Mouse (Mus musculus): ENCODE measurements at regions not wholly inside any gene's neighbourhood (a gene's known extent, or its start where the extent isn't known, plus 50 kb on each side); places are given as distances from the start of the nearest gene placed in this dataset.

DNA sequence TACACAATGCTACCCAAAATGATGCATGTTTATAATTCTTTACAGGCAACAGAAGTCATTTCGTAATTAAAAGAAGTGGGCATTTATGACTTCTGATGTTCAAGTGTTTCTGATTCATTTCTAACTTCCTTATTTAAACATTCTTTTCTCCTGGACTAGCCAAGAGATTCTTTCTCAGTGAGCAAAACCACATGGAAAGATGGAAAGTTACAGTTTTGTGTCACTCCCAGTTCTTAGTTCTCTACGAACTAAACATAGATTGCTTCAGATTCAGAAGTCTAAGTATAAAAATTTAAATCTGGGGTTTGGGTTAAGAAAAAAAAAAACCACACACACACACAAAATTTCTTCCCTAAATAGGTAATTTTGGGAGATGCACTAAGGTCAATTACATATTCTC lies 288.0 kb upstream of the Paip1 start:
- no peak for DNase-seq (ENCODE audit: low spot score in 2 of 2)

GRCm38 (mm10) chr13:119143351-119143750 lies 285.1 kb upstream of the Paip1 start:
- no peak for DNase-seq (ENCODE audit: low spot score in 2 of 2)

GRCm38 (mm10) chr13:119145713-119146112 lies 282.7 kb upstream of the Paip1 start:
- DNase-seq (ENCODE audit: low spot score in 2 of 2) = no peak

- no peak for DNase-seq (ENCODE audit: low spot score in 2 of 2)
Measured at GRCm38 (mm10) chr13:119147701-119148100, 280.7 kb upstream of the Paip1 start.

DNA sequence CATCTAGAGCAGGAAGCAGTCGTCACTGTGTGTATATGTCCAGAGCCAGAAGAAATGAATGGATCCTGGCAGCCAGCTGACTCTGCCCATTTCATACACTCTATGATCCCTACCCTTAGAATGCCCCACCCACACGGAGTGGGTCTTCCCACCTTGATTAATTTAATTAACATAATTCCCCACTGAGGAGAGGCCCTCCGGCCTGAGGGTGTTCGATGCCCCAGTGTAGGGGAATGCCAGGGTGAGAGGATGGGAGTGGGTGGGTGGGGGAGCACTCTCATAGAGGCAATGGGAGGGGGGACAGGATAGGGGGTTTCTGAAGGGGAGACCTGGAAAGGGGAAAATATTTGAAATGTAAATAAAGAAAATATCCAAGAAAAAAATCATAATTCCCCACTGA lies 279.3 kb upstream of the Paip1 start:
- DNase-seq (ENCODE audit: low spot score in 2 of 2) = no peak

DNA sequence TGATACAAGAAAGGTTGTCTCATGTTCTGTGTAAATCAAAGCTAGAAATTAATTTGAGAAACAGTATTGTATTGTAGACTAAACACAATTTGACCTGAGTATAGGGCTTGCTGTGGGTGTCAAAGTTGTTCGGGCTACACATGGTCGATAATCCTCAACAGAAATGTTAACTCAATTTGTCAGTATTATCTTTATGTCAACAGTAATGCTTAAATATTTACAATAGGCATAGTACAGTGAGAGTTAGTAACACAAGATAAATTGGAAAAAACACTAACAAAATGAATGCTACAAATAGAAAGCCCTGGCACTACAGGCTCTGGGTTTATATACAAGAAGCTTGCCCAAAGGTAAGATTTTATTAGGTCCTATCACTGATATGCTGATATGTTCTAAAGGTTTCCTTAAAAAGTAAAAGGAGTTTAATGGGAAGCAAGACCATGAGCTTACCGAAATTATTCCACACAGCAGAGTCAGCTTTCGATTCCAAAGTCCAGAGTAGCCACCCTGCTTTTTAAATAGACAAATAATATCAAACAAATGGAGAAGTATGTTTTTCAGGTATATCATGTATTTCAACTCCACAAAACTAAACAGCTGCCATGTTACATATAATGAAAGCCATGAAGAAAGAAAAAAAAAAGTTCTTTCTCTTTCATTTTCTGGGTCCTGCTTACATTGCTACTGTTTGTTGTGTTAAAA lies 277.4 kb upstream of the Paip1 start:
- DNase-seq (ENCODE audit: low spot score in 2 of 2) = no peak

GRCm38 (mm10) chr13:119177753-119178152 lies 250.6 kb upstream of the Paip1 start:
- no peak for DNase-seq (ENCODE audit: low spot score in 2 of 2)

DNA sequence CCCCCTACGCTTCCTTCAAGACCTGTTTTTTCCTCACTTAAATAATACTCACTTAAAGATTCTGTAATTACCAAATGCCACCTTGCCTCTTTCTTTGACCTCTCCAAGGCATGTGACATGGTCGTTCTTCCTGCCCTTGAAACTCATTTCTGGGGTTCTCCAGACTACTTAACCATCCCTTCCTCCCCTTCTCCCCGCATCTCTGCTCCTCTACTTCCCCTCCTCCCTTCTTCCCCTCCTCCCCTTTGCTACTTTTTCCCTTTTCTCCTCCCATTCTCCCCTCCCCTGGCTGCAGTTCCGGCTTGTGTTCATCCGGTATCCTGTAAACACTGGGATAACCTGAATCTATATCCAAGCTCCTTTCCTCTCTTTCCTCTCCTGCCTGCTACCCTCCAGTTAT lies 250.2 kb upstream of the Paip1 start:
- no peak for DNase-seq (ENCODE audit: low spot score in 2 of 2)

DNA sequence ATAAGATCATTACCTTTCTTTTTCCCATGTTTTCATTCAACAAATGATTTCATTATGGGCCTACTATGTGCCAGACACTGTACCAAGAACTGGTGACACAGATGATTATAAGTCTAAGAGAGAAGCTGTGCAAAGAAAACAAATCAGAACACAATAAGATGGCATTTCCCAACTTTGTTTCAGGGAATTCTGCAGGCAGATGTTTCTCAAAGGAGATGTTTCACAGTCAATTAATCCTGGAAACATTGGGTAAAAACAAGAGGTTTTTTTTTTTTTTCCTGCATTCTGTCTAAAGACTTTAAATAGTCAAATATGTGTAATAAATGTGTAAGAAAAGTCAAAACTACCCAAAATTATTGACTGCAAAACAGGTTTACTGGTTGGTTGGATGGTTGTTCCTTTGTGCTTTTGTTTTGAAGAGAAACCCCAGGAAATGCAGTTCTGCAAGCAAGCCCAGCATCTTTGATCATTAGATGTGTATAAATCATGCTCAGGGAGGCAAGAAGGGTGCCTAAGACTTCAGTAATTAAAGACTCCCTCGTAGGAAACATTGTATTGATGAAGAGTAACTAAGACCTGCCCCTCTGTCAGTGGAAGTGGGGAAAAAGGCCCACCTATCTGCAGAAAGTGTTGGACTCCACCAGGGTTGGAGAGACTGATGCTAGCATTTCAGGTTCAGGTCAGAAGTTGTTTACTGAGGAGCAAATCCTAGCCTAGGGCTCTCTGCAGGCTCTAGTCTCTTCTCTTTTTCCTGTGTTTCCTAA lies 249.1 kb upstream of the Paip1 start:
- DNase-seq (ENCODE audit: low spot score in 2 of 2) = no peak

DNA sequence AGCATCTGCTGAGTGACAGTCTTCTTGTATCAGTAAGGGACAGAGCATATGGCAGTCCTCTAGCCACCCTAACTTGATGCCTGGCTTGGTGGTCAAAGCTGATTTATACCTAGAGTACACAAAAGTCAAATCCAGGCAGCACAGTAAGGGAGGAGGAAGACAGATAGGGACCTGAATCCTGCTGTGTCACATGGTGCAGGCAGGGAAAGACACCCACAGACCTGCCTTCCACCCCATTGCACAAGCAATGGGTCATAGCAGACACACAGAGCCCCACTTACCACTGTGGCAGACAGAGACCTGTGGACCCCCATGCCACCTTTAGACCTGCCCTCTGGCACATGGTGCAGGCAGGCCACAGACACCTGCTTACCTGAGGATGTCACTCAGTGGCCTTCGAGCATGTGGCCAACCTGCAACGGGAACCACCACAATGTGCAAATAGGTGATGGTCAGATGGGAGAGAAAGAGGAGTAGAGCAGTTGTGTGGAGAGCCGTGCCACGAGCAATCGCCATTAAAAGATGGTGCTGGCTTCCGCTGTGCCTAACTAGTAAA lies 244.0 kb upstream of the Paip1 start:
- no peak for DNase-seq (ENCODE audit: low spot score in 2 of 2)

DNA sequence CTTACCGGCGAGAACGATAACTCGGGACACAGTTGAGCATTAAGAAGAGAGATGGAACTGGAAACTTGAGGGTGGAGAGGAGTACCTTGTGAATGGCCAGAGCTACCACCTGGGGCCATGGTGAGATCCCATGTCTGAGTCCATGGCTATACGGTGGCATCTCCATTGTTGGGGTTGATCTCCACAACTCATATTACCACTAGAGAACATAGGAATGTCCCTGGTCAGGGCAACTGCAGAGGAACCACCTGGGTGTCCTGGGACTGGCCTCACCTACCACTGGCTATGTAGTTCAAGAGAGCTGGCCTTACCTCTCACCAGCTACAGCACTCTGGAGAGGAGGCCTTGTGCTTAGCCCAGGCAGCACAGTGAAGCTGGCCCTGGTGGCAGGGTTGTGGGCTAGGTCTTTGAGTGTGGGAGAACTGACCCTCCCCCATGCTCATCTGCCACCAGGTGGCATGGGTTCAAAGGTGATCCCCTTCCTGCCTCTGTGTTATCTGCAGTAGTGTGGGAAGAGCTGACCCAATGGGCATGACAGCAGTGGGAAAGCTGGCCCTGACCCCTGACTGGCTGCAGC lies 242.7 kb upstream of the Paip1 start:
- DNase-seq (ENCODE audit: low spot score in 2 of 2) = no peak

GRCm38 (mm10) chr13:119231556-119231955 lies 196.8 kb upstream of the Paip1 start:
- DNase-seq (ENCODE audit: low spot score in 2 of 2) = no peak

DNA sequence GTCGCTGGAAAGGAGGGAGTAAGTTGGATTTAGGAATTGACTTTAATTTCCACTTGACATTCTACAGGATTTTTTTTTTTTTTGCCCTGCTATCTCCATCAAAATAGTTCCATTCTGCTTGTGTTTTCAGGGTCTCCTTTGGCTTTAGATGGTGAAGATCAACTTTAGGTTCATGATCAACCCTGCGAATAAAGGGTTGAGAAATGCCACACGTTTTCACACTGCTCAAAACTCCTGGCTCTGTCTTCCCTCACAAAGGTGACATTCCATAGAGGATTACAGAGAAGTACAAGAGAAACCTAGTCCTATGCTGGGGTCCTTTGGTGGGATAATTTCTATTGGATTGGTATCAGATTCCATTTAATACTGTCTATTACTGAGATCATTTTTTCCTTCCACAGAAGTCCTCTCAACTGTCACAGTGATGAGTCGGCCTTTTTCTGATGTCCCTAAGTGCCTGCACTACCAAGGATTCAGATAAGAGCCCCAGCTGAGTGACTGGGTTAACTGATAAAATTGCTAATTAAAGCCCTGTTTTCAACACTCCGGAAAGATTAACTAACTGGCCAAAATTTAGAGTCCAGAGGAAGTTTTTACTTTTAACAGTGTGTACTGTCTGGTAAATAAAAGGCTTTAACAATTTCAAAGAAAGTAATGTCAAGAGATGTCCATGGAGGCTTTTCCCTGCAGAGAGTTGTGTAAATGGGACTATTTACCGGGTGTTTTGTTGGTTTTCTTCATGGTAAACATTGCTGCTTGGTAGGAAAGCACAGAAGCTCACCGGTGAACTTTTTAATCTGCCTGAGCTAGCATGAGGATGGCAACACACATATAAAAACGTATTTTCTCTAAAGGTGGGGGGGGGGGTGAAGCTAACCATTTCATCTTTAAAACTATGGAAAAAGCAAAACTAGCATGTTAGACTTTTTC lies 196.0 kb upstream of the Paip1 start:
- DNase-seq (ENCODE audit: low spot score in 2 of 2) = peak in 1 of 2 experiments; percentile 43

GRCm38 (mm10) chr13:119233030-119233385 lies 195.4 kb upstream of the Paip1 start:
- DNase-seq (ENCODE audit: low spot score in 2 of 2) = no peak

DNA sequence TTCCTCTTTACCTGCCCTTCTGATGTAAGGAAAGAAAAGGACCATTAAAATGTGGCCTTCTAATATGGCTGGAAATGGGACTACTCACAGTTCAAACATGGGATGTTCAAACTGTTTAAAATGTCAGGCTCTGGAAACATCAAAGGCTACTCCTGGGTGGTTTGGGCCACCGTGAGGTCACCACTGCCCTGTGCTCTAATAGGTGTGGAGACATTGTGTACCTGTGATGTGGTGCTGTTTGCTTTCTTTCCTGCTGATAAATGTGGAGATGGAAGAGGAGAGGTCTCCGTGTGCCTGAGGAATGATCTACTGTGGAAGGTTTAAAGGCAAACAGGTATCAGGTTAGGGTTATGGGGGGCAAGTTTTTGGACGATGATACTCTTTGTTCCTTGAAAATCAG lies 194.5 kb upstream of the Paip1 start:
- DNase-seq (ENCODE audit: low spot score in 2 of 2) = no peak

DNA sequence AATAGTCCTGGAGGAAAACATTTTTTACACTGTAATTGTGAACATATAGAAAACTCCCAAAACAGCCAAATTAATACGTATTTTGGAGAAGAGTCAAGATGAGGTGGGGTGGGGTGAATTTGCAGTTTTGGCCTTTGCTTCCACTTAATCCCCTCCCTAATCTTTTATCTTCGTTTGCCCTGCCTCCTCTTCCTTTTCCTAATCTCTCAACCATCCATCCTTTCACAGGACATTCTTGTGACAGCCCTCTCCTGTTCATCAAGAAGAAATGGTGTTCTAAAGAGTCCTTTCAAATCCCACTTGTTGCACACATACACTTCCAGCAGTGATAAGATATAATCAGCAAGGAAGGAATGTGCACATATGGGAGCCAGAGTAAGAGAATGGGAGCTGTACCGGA lies 186.0 kb upstream of the Paip1 start:
- DNase-seq (ENCODE audit: low spot score in 2 of 2) = no peak

DNA sequence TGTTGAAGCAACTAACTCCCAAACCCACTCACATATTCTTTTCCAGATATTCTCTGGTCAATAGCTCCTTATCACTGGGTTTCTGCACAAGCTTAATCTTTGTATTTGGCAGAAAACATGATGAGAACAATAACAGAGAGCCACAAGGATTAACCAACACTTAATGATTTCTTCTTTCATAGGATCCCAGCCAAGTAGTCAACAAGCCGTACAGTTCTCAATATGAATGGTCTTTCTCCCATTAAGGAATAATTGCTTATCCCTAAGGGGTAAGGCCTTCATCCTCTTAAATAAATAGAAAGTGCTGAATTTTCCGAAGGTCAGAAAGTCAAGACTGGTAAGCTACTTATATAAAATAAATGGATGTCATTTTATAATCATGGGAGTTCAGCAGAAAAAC lies 181.3 kb upstream of the Paip1 start:
- no peak for DNase-seq (ENCODE audit: low spot score in 2 of 2)

- no peak for DNase-seq (ENCODE audit: low spot score in 2 of 2)
Measured at GRCm38 (mm10) chr13:119252006-119252405, 176.4 kb upstream of the Paip1 start.

DNA sequence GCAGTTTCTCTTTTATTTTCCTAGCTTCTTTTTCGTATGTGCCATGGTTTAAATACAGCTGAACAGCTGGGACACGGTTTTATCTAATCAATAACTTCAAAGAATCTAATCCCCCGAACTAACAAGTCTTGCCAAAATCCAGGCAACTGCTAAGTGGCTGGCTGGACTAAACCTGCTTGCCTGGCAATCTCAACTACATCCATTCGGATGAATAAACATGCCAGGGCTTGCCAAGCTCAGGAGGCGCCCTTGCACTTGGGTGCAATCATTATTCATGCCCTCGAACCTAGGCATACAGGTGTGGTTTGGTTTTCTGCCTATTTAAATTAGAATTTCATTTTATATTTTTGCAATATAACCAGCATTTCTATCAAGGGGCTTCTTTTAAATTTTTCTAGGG lies 172.1 kb upstream of the Paip1 start:
- no peak for DNase-seq (ENCODE audit: low spot score in 2 of 2)

- peak in 1 of 2 experiments; percentile 22 for DNase-seq (ENCODE audit: low spot score in 2 of 2)
Measured at GRCm38 (mm10) chr13:119258515-119258914, 169.9 kb upstream of the Paip1 start.

- no peak for DNase-seq (ENCODE audit: low spot score in 2 of 2)
Measured at GRCm38 (mm10) chr13:119263561-119263960, 164.8 kb upstream of the Paip1 start.

Data from spleen, postnatal 4 days (tissue).